Mouse (Mus musculus) urinary bladder, postnatal 25 days (tissue): Measurements from ENCODE around the gene Hoxa1.

Experiments
- DNase-seq: peaks from one replicate; pipeline ENCODE4 v3.0.0; 2022; ENCODE audit warnings: low spot score

Gene Hoxa1

DNA sequence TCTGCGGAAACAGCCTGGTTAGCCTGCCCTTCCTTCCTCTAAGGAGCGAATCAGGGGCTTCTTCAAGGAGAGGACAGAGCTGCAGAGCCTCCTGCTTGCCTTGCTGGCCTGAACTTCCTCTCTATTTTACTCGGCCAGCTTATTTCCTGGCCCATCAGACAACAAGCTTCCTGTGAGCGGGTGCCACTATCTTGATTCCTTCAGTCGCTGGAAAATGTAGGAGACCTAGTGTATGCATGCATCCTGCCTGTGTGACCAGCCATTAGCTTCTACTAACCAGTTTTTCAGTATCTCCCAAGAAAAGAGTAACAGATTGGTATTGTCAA lies 12.7 kb upstream of the Hoxa1 start:
- DNase-seq: no peak

DNA sequence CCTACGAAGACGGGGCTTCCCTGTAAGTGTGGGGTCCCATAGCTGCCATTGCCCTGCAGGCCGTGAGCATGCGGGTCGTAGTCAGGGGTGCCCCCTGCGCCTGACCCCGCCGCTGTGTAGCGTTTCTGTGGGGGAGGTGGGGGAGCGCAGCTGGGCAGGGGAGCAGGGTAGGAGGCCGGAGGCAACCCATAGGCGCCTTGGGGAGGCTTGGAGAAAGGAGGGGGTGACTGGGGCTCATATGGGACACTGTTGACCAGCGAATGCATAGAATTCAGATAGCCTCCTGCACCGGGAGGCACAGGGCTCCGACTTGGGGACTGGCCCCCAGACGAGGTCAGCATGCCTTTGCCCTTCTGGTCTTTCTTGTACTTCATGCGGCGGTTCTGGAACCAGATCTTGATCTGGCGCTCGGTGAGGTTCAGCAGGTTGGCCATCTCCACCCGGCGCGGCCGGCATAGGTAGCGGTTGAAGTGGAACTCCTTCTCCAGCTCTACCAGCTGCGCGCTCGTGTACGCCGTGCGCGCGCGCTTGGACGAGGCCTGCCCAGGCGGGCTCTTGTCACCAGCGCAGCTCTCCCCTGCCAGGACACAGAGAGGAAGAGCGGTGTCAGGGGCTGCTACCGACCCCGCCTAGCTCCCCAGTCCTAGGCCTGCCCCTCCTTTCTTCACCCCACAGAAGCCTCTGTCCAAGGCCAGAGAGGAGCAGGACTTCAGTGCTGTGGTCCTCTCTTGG lies 12.2 kb upstream of the Hoxa1 start:
- no peak for DNase-seq

- DNase-seq: no peak
These were observed 11.5 kb upstream of the Hoxa1 start for GRCm38 (mm10) chr6:52169499-52170165.

GRCm38 (mm10) chr6:52168191-52169055 lies 10.3 kb upstream of the Hoxa1 start:
- DNase-seq: no peak

- DNase-seq: no peak
These were observed 9.6 kb upstream of the Hoxa1 start for GRCm38 (mm10) chr6:52167736-52168161.

GRCm38 (mm10) chr6:52167176-52167575 lies 9.1 kb upstream of the Hoxa1 start:
- DNase-seq: no peak

DNA sequence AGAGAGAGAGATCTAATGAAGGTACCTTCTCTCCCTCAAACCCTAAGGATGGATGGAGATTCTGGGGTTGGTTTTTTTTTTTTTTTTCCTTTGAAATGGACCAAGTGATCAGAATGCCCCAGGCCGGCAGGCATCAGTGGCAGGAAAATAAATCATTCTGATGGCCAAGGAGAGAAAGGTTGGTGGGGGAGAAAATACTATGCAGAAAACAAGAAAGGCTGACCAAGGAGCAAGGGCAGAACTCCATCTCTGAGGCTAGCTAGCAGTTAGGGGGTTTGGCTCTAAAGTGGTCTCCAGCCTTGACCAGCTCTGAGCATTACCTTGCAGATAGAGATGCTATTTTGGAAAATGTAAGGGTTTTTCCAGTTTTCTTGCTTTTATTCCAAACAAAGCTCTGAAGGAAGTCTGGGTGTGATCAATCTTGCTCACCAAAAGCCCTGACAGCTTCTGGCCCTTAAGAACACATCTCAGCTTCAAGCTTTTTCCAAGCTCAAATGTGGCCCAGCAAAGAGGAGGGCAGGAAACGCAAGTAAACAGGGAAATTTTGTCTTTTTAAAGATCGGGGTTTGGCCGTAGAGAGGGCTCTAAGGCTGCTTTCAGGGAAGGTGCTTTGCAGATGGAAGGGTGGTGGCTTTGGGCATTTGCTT lies 8.4 kb upstream of the Hoxa1 start:
- no peak for DNase-seq

- no peak for DNase-seq
These were observed 7.6 kb upstream of the Hoxa1 start for GRCm38 (mm10) chr6:52165441-52166370.

DNA sequence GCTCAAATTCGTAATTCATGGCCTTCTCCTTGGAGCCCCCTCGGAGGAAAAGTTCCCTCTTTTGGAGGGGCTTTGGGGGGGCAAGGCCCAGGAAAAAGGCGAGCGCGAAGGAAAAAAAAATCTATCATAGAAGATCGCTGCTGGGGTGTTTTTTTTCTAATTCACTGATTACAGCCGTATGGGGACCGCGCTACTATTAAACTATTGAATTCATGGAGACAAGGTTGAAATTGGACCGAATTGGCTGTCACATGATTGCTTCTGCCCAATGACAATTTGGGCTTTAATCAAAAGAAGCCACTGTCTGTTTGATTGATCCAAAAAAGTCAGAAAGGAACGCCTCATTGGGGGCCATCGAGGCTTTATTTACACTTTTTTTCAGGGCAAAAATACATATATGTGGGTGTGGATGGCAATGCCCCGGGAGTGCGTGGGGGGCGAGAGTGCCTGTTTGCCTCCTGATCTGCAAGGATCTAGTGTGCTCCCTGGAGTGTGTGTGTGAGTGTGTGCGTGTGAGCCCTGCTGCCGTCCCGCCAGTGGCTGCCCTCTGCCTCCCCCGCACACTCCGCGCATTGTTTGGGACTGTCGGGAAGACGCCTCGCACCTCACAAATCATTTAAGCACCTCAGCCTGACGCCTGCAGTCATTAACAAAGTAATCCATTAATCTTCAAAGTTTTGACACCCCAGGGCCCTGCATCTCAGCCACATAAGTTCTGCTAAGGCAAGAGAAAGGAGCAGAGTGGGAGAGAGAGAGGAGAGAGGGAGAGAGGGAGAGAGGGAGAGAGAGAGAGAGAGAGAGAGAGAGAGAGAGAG lies 6.7 kb upstream of the Hoxa1 start, which contains the start of gene Hoxa2:
Hoxa2 (minus strand) TSS at position 206 of the 815 bp plus-strand sequence.
- DNase-seq: no peak

- DNase-seq: no peak
These were observed 6.0 kb upstream of the Hoxa1 start for GRCm38 (mm10) chr6:52164051-52164625.

- no peak for DNase-seq
These were observed 5.4 kb upstream of the Hoxa1 start for GRCm38 (mm10) chr6:52163366-52164031.

DNA sequence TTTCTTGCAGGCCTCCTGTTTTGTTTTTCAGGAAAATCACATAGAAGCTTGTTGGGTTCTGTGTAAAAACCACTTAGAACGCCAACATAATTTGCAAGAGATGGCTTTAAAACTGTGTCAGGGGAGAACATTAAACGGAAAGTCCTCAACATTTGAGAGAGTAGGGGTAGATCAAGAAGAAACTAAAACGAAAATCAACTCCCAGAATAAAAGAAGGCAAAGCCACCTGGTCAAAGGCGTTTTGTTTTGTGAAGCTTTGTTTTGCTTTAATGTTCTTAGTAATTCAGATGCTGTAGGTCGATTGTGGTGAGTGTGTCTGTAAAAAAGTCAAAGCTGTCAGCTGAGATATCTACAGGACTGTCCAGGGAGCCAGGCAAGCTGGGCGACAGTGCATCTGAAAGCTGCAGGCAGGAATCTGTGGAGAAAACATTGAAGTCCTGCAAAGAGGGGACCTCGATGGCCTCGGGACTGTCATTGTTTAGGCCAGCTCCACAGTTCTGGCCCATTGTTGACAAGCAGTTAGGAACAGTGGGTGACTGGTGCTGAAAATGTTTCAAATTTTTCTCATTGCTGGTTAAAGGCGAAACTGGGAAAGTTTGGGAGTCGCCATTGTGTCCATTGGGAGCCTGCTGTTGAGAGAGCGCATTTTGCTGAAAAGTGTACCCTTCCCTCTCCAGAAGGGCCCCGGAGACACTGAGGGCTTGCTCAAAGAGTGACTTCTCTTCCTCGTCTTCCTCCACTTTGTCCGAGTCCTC lies 4.7 kb upstream of the Hoxa1 start:
- no peak for DNase-seq

DNA sequence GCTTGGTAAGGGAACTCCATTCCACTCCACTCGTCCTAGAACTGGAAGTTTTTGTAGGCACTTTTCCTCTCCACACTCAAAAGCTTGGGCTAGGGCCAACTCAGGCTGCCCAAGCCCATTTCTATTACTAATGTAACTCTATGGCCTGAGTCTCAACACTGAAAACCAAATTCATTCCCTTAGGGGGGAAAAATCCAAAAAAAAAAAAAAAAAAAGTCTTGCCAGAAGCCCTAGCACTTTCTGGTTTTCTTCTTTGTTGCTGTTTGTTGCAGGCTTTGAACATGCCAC lies 3.9 kb upstream of the Hoxa1 start:
- DNase-seq: no peak

DNA sequence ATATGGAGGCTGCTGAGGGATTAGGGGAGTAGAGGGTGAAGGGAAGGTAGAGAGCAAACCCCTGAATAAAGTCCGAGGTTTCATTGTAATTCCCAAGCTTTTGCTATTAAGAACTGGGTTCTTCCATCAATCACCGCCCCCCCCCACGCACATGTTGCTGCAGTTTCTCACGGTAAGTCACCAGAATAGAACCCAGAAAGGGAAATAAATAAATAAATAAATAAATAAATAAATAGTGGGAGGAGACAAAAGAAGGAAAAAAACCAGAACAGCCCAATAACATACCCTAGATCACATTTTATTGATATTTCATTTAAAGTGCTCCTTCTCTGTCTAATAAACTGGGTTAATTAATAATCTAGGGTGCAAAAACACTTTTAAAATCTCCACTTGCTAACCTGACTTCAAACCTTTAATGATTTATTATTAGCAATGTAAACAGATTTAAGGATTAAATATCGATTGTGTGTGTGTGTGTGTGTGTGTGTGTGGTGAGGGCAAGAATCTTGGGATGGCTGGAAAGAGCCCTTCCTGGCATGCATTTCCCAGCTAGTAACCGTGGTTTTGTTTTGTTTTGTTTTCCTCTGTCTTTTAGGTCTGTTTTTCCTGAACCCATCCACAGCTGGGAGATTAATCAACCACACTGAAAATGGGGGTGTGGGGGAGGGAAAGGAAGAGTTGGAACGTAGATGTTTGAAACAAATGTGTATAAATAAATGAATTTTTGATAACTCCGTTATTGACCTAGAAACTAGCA lies 3.4 kb upstream of the Hoxa1 start:
- DNase-seq: no peak

GRCm38 (mm10) chr6:52160511-52161335 lies 2.6 kb upstream of the Hoxa1 start:
- DNase-seq: no peak

DNA sequence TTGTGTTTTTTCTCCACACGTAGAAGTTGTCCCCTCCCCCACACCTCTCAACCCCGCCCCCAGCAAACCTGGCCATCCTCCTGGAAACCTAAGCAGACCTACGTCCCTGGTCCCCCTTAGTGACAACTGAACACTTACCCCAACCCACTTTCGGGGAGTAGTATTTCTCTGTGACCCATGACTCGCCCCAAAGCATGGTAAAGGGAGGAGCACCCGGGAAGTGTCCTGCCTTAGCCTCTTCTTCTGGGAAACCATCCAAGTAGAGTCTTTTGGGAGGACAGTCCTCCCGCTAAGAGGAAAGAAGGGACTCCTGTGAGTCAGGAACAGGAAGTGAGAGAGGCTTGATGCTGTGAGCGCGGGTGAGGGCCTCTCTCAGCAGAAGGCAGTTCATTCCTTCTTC lies 1.9 kb upstream of the Hoxa1 start:
- DNase-seq: no peak

DNA sequence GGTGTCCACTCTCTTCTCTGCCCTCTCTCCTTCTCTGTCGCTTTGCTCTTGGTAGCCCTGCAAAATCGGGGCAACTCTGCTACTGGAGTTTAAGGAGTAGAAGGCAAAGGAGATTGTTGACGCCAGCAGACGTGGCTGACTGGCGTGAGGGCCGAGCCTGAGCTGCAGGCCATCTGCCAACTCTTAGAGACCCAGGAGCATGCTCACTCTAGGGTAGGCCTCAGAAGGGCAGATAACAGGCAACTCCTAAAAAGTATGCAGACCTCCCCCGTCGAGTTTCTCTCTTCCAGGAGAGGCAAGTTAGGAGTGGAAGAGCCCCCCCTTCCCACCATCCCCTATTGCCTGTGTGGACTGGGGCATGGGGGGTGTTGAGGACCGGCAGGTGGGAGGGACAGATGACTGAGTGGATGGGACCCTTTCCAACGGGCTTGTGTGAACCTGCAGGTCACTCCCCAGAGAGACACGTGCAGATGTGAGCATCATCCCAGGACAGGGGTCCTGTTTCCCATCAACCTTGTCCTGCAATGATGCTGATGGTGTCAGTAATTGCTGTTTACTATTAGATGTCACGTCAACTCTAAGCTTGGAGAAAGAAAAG lies 1.1 kb upstream of the Hoxa1 start:
- no peak for DNase-seq
